Mouse (Mus musculus) bone marrow macrophage, adult 2 months (primary cell): Measurements from ENCODE around the gene Ube2d1. TPM values are rescaled to one million over a fixed set of nuclear protein-coding genes. Genes with fewer than 3 reads are reported as not detected.

Source experiments
- H3K27ac ChIP-seq: 2 replicates; pipeline ENCODE4 v1.5.1; 2012; ENCODE audit warnings: low read depth, low read length; ENCODE audit not compliant: insufficient read depth
- H3K4me1 ChIP-seq: 2 replicates; pipeline ENCODE4 v1.6.1; 2012; ENCODE audit warnings: low read length; ENCODE audit not compliant: control insufficient read depth, insufficient read depth
- H3K4me3 ChIP-seq: 2 replicates; pipeline ENCODE4 v1.5.1; 2012; ENCODE audit warnings: mild to moderate bottlenecking, low read length, moderate library complexity; ENCODE audit not compliant: insufficient read depth
- CTCF ChIP-seq: IDR thresholded peaks from 2 replicates; pipeline ENCODE4 v1.5.1; 2012; ENCODE audit warnings: low read depth, mild to moderate bottlenecking, low read length, moderate library complexity
- POLR2A ChIP-seq: IDR thresholded peaks from 2 replicates; pipeline ENCODE4 v1.6.1; 2012; ENCODE audit warnings: mild to moderate bottlenecking, low read depth, low read length, borderline replicate concordance
- polyA plus RNA-seq: library from polyadenylated mRNA; stranded (reverse); fragments of >200 nt; gene quantifications from 2 replicates; pipeline ENCODE4 v1.2.4, GENCODE M21; 2012; ENCODE audit not compliant: missing spikeins, insufficient read depth, insufficient read length

The Ube2d1 gene
- polyA plus RNA-seq, 1 experiment: 54.5 TPM

GRCm38 (mm10) chr10:71291801-71292200 is 6.7 kb upstream of the Ube2d1 start:
- no peak for TF ChIP-seq CTCF
- no peak for TF ChIP-seq POLR2A
- peaks cover 4% of the 10 kb centered on the region for H3K4me1 ChIP-seq
- H3K27ac ChIP-seq: no peak overlapping the region
- H3K4me3 ChIP-seq: no peak overlapping the region

DNA sequence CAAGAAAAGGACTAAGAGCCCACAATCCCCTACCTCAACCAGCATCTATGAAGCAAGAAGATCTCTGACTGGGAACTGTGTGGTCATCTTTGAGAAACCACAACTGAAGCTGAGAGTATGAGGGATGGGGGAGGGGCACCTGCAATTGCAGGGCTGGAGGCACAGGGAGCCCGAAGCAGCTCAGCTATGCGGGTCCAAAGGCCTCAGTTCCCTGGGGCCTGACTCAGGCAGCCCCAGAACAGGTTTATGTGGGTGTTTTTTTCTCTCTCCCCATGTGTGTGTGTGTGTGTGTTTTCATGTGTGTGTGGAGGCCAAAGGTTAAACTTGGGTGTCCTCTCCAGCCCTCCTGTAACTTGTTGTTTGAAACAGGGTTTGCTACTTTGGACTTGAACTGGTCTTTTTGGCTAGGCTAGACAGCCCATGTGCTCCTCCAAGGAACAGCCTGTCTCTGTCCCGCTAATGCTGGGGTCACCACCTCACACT is 6.2 kb upstream of the Ube2d1 start:
- Histone ChIP-seq H3K27ac (no peak overlapping the region), H3K4me3 (no peak overlapping the region), H3K4me1 (peaks cover 4% of the 10 kb centered on the region)
- TF ChIP-seq CTCF: no peak
- TF ChIP-seq POLR2A: no peak

DNA sequence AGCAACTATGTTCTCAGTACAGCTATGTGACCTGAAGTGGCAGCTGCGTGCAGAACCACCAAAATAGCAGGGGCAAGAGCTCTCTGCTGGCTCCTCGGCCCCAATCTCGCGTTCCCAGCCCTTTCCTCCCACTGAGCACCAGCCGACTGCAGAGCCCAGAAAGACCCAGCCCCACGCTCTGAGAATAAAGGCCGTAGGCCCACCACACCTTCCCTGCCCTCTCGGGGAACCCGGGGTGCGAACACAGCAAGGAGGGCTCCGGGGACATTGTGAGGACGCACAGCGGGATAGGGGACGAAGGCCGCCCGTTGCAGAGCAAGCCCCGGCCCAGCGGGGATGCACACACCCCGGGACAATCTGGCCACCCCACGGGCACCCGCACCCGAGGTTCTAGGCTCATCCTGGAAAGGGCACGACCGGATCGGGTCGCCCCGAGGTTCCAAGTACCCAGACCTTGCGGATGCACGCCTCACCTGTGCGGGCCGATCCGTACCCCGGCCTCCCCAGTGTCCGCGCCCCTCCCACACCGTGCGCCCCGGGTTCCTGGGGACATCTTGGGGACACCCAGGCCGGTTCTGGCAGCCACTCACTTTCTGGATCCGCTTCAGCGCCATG is 444 bp downstream of the Ube2d1 start:
- peaks cover 19% of the 10 kb centered on the region for H3K4me1 ChIP-seq
- peak overlapping the region; percentile 81 for H3K4me3 ChIP-seq
- TF ChIP-seq POLR2A (no peak), CTCF (no peak)
- no peak overlapping the region for H3K27ac ChIP-seq

DNA sequence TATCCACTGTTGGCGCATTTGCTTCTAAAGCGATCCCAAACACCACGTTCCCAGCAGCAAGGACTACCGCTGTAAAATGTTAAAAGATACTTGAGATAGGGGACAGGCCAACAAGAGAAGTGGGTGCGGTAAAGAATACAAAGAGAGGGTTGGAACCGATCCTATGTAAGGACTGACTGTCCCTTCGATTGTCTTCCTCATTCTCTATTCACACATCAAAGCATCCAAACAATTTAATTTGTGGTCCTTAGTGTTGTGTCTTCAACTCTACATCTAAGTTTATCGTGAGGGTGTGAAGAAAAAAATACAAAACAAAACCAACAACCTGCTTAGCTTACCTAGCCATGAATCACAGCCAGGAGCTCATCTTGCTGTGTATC is 941 bp downstream of the Ube2d1 start:
- TF ChIP-seq CTCF: no peak
- no peak for TF ChIP-seq POLR2A
- peak overlapping the region; percentile 81 for H3K4me3 ChIP-seq
- no peak overlapping the region for H3K27ac ChIP-seq

GRCm38 (mm10) chr10:71273008-71273739 is 11.9 kb downstream of the Ube2d1 start:
- Histone ChIP-seq H3K4me3 (no peak overlapping the region), H3K27ac (no peak overlapping the region), H3K4me1 (no peaks in the 10 kb centered on the region)
- TF ChIP-seq CTCF (no peak), POLR2A (no peak)

More for the DNA sequence above, 941 bp downstream of the Ube2d1 start:
- H3K4me1 ChIP-seq: peaks cover 19% of the 10 kb centered on the region

DNA sequence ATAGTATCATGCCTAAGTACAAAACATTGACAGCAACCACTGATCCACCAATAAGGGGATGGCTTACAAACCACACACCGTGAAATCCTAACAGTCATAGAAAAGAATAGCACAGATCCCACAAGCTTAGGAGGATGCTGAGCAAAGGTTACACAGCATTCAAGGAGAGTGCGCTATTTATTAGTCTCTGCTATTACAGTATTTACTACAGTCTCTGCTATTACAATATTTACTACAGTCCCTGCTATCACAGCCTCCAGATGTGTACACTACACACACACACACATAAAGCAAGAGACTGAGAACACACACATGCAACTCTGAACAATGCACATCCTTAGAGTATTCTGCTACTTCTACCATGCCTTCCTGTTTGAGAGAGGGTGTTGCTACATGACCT is 17.1 kb downstream of the Ube2d1 start:
- H3K4me1 ChIP-seq: peaks cover 5% of the 10 kb centered on the region
- H3K27ac ChIP-seq: no peak overlapping the region
- H3K4me3 ChIP-seq: no peak overlapping the region
- TF ChIP-seq POLR2A (no peak), CTCF (no peak)

DNA sequence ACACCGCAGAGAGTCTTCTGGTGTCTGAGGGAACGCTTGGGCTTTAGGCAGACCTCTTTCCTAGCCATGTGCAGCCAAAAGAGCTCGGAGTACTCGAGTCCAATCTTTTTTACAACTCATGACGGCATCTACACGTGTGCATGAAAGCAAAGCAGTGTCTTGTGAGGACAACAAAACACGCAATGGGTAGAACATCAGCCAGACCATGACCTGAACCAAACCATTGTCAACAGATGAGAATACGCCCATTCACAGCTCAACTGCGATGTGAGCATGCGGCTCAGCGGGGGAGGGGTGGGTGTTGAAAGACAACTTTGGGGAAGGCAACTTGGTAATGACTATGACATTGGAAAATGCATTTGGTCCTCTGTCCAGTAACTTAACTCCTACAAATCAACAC is 17.6 kb downstream of the Ube2d1 start:
- Histone ChIP-seq H3K4me1 (peaks cover 9% of the 10 kb centered on the region), H3K27ac (no peak overlapping the region), H3K4me3 (no peak overlapping the region)
- TF ChIP-seq CTCF: no peak

GRCm38 (mm10) chr10:71265067-71265466 is 20.0 kb downstream of the Ube2d1 start:
- Histone ChIP-seq H3K27ac (no peak overlapping the region), H3K4me1 (peaks cover 9% of the 10 kb centered on the region), H3K4me3 (no peak overlapping the region)
- TF ChIP-seq POLR2A: no peak
- no peak for TF ChIP-seq CTCF

- Histone ChIP-seq H3K4me1 (peaks cover 5% of the 10 kb centered on the region; the same call in 1 of the 2 replicates), H3K4me3 (no peak overlapping the region), H3K27ac (no peak overlapping the region)
- TF ChIP-seq CTCF (no peak), POLR2A (no peak)
Observed at GRCm38 (mm10) chr10:71261637-71262036, 23.4 kb downstream of the Ube2d1 start.

DNA sequence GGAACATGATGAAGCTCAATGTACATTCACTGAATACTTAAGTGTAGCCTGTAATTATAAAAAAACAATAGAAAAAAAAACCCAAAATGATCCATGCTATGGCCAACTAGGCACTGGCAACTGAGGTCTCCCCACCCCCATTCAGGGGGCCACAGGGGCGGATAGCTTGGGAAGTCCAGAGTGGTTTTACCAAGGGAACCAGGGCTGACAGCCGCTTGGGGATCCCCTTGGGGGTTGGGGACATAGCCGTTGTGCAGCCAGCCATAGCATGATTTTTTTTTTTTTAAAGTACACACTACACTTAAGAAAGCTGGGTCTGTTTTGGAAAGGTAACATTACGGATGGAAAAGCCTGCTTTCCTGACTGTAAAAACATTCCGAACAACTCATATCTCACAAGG is 26.1 kb downstream of the Ube2d1 start:
- Histone ChIP-seq H3K4me1 (peaks cover 5% of the 10 kb centered on the region; the same call in 1 of the 2 replicates), H3K27ac (no peak overlapping the region), H3K4me3 (no peak overlapping the region)
- TF ChIP-seq CTCF: no peak
- no peak for TF ChIP-seq POLR2A
